Comparison of ENCODE assay signal across 11 mouse cellular contexts in the genomic region with DNA sequence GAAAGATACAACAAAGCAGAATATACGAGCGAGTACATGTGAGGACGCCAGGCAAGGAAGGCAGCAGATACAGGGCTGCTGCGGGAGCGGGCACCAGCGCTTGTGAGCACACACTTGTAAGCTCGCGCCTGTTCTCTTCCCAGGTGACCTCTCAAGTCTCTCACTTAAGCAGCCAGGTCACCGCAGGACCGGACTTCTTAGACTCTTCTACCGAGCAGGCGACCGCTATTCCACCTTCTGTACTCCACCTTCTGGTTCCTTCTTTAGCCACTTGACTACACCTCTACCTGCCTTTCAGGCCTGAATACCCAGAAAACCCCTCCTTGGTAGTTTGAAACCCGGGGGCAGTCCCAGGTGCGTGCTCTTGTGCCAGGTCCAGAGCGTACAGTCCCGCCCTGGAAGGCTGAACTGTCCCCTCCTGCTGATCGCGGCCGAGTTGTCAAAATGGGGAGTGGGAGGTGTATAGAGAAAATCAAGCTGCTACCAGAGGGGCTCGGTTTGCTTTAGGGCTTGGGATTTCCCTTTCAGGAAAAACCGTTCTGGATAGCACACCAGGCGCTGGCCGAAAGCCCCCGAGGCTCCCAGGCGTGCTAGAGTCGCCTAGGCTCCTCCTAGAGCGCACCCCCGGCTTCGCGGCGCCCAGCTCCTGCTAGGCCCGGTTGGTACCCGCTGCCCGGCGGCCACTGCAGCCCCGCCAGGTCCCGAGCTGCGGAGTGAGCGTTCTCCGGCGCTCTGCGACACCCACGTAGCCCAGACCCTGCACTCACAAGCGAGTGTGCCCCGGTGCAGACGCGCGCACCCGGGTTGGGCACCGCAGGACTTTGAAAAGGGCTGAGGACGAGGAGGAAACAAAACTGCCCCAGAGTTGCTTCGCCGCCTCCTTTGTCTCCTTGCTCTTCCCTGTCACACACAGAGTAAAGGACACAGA. TPM values are rescaled to one million over a fixed set of nuclear protein-coding genes. Genes with fewer than 3 reads are reported as not detected.
A peak's percentile ranks its signal among the peaks of the same experiment; 100 is the strongest.
DNase-seq lines count a peak whose midpoint lies in the region; ATAC-seq and TF ChIP-seq lines count a peak whose summit lies in the region.
"Had no signal": no experiment of that assay in that cellular context is flagged by ENCODE, and none has a peak within 500 bp of the region (broad histone marks: within the 10 kb centered on the region; RNA-seq: fewer than 3 reads in every experiment).

No protein-coding gene starts in this region.

- H3K9me3 ChIP-seq in heart, embryonic 13.5 days: no peaks in the 10 kb centered on the region
- H3K9me3 ChIP-seq in E14TG2a.4 (ENCODE audit: low read length): no peaks in the 10 kb centered on the region
- H3K9me3 ChIP-seq in embryonic facial prominence, embryonic 14.5 days (ENCODE audit: control insufficient read depth, low read length): no peaks in the 10 kb centered on the region
- no peaks in the 10 kb centered on the region for H3K9me3 ChIP-seq in limb, embryonic 11.5 days (ENCODE audit: control insufficient read depth, low read length)
- H3K9me3 ChIP-seq: liver, embryonic 13.5 days had no signal

- H3K4me1 ChIP-seq in heart, embryonic 13.5 days: peaks cover 17% of the 10 kb centered on the region
- peaks cover 52% of the 10 kb centered on the region for H3K4me1 ChIP-seq in E14TG2a.4 (replicated peaks; ENCODE audit: low read depth, low read length)
- H3K4me1 ChIP-seq in embryonic facial prominence, embryonic 14.5 days (ENCODE audit: control insufficient read depth, insufficient read depth, low read length): peaks cover 8% of the 10 kb centered on the region; the same call in 1 of the 2 replicates
- peaks cover 14% of the 10 kb centered on the region for H3K4me1 ChIP-seq in limb, embryonic 11.5 days (ENCODE audit: control insufficient read depth, insufficient read depth, low read length)

- H3K27ac ChIP-seq in heart, embryonic 13.5 days (replicated peaks): no peak overlapping the region
- H3K27ac ChIP-seq in embryonic facial prominence, embryonic 14.5 days (replicated peaks; ENCODE audit: low read depth, low read length): no peak overlapping the region
- H3K27ac ChIP-seq in limb, embryonic 11.5 days (replicated peaks; ENCODE audit: low read depth, low read length): no peak overlapping the region
- H3K27ac ChIP-seq: liver, embryonic 13.5 days had no signal

- peak overlapping the region; percentile 48 for H3K4me2 ChIP-seq in heart, embryonic 13.5 days
- H3K4me2 ChIP-seq in embryonic facial prominence, embryonic 14.5 days (ENCODE audit: low read depth, low read length): no peak overlapping the region
- peak overlapping the region; percentile 1 for H3K4me2 ChIP-seq in limb, embryonic 11.5 days (ENCODE audit: low read depth, severe bottlenecking)
- H3K4me2 ChIP-seq: liver, embryonic 13.5 days had no signal

- no peak for TF ChIP-seq CTCF in E14TG2a.4 (conservative IDR thresholded peaks at IDR 0.05; ENCODE audit: low read length)

- DNase-seq in heart, postnatal 4 days: no peak
- no peak for DNase-seq in embryonic facial prominence, embryonic 14.5 days (ENCODE audit: low spot score)
- peak; percentile 67 for DNase-seq in limb, embryonic 11.5 days (ENCODE audit: low spot score)
- no peak for DNase-seq in frontal cortex, postnatal 10 days (ENCODE audit: low spot score in 2 of 2)
- no peak for DNase-seq in lung, postnatal 36 days
- DNase-seq in lung, postnatal 4 days: no peak
- DNase-seq: liver, embryonic 13.5 days had no signal

- no peaks in the 10 kb centered on the region for H3K36me3 ChIP-seq in heart, embryonic 13.5 days
- H3K36me3 ChIP-seq in E14TG2a.4 (ENCODE audit: insufficient read depth, low read length): no peaks in the 10 kb centered on the region
- H3K36me3 ChIP-seq in embryonic facial prominence, embryonic 14.5 days (ENCODE audit: control insufficient read depth, insufficient read depth, low read length): no peaks in the 10 kb centered on the region
- no peaks in the 10 kb centered on the region for H3K36me3 ChIP-seq in limb, embryonic 11.5 days (ENCODE audit: control insufficient read depth, insufficient read depth, low read length)
- H3K36me3 ChIP-seq: liver, embryonic 13.5 days had no signal

- H3K27me3 ChIP-seq in heart, embryonic 13.5 days (replicated peaks): peaks cover 95% of the 10 kb centered on the region
- peaks cover 90% of the 10 kb centered on the region for H3K27me3 ChIP-seq in E14TG2a.4 (ENCODE audit: insufficient read depth, low read length)
- peaks cover 96% of the 10 kb centered on the region for H3K27me3 ChIP-seq in embryonic facial prominence, embryonic 14.5 days (replicated peaks; ENCODE audit: control insufficient read depth, insufficient read depth, low read length)
- H3K27me3 ChIP-seq in limb, embryonic 11.5 days (ENCODE audit: control insufficient read depth, insufficient read depth, low read length): peaks cover 84% of the 10 kb centered on the region

- ATAC-seq in heart, embryonic 13.5 days (ENCODE audit: extremely low read depth, insufficient number of reproducible peaks, low FRiP score, low TSS enrichment): no peak
- ATAC-seq in embryonic facial prominence, embryonic 14.5 days (ENCODE audit: low read depth): peak; percentile 14; the same call in 1 of the 2 replicates
- no peak for ATAC-seq in limb, embryonic 11.5 days (ENCODE audit: insufficient number of reproducible peaks, low FRiP score, low TSS enrichment, low read depth)

- H3K4me3 ChIP-seq in heart, embryonic 13.5 days: peak overlapping the region; percentile 32
- H3K4me3 ChIP-seq in E14TG2a.4 (replicated peaks; ENCODE audit: low read length): peak overlapping the region; percentile 62
- H3K4me3 ChIP-seq in embryonic facial prominence, embryonic 14.5 days (ENCODE audit: low read depth, low read length): peak overlapping the region; percentile 16
- no peak overlapping the region for H3K4me3 ChIP-seq in limb, embryonic 11.5 days (ENCODE audit: low read depth, low read length)
- H3K4me3 ChIP-seq: erythroblast, embryonic 14.5 days; liver, embryonic 13.5 days had no signal

- under 1% methylated on average over 54 of the region's 54 CpGs for WGBS in heart, embryonic 13.5 days
- 1% methylated on average over 53 of the region's 54 CpGs for WGBS in embryonic facial prominence, embryonic 14.5 days
- WGBS in limb, embryonic 11.5 days: under 1% methylated on average over 54 of the region's 54 CpGs

- no peak overlapping the region for H3K9ac ChIP-seq in heart, embryonic 13.5 days
- H3K9ac ChIP-seq in embryonic facial prominence, embryonic 14.5 days (ENCODE audit: low read depth, low read length): no peak overlapping the region
- H3K9ac ChIP-seq in limb, embryonic 11.5 days (ENCODE audit: low read length): no peak overlapping the region
- H3K9ac ChIP-seq: liver, embryonic 13.5 days had no signal

RNA-seq across cellular contexts. Expression of a gene that starts 2.0 kb away (rescaled TPM):
- 0.06 TPM in 1 of 2 replicates, not detected in the other for polyA plus RNA-seq in heart, embryonic 13.5 days (2015; fragmentation: Nextera tagmentation; extraction: Ambion mirVana)
- total RNA-seq in heart, postnatal 4 days (2021): not detected
- polyA plus RNA-seq in embryonic facial prominence, embryonic 14.5 days (2014; fragmentation: Nextera tagmentation; extraction: Ambion mirVana): not detected in 2 replicates
- not detected in 2 replicates for polyA plus RNA-seq in limb, embryonic 11.5 days (2014; fragmentation: Nextera tagmentation; extraction: Ambion mirVana)
- polyA plus RNA-seq: erythroblast, embryonic 14.5 days; kidney, embryonic 16.5 days; liver, embryonic 13.5 days had no signal
